ENCODE assay signal across 9 mouse cellular contexts in the genomic region with DNA sequence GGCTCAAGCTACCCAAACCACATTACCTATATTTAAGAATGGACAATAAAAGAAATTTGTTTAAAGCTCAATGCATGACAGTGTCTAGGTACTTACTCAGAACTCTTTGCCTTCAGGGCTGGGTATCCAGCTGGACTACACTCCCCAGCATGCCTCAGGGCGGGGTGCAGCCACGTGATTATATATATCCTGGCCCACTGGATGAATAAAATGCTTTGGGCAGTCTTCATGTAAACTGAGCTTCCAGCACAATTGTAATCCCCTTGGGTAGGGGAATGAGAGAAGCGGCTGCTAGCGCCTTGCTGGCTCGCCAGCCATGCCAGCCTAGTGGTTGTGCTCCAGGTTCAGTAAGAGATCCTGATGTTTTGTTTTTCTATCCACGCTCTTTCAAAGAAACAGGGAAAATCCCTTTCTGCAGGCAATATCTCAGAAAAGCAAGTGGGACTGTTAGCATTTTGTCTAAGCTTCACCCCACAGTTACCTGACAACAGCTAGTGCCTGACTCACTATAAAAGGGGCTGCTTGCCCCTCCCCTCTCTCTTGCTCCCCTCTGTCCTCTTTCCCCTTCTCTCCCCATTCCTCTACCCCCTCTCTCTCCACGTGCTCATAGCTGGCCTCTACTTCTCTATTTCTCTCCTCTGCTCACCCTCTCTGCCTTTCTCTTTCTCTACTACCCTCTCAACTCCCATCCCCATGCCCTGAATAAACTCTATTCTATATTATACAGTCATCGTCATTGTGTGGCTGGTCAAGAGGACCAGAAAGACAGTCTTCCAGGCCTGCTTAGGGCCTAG.
A peak's percentile ranks its signal among the peaks of the same experiment; 100 is the strongest.
DNase-seq lines count a peak whose midpoint lies in the region; ATAC-seq and TF ChIP-seq lines count a peak whose summit lies in the region.
"Had no signal": no experiment of that assay in that cellular context is flagged by ENCODE, and none has a peak within 500 bp of the region (broad histone marks: within the 10 kb centered on the region; RNA-seq: fewer than 3 reads in every experiment).

No protein-coding gene starts in this region.

- no peaks in the 10 kb centered on the region for H3K27me3 ChIP-seq in kidney, adult 2 months (replicated peaks; ENCODE audit: control insufficient read depth, insufficient read depth, low read length)
- H3K27me3 ChIP-seq in embryonic facial prominence, embryonic 12.5 days: no peaks in the 10 kb centered on the region
- H3K27me3 ChIP-seq in hindbrain, embryonic 12.5 days: no peaks in the 10 kb centered on the region
- no peaks in the 10 kb centered on the region for H3K27me3 ChIP-seq in midbrain, postnatal 0 days (ENCODE audit: insufficient read depth, low read length)
- H3K27me3 ChIP-seq: Patski had no signal

- no peak for TF ChIP-seq CTCF in kidney, adult 2 months (conservative IDR thresholded peaks at IDR 0.05; ENCODE audit: insufficient read depth, insufficient read length, low read depth, low read length)
- TF ChIP-seq CTCF in midbrain, postnatal 0 days (IDR thresholded peaks at IDR 0.05): no peak

- ATAC-seq in embryonic facial prominence, embryonic 12.5 days (ENCODE audit: insufficient number of reproducible peaks, insufficient read depth, low FRiP score, low TSS enrichment): peak; percentile 86
- ATAC-seq in hindbrain, embryonic 12.5 days (ENCODE audit: low FRiP score): peak; percentile 73
- ATAC-seq in midbrain, postnatal 0 days (ENCODE audit: low FRiP score): peak; percentile 72
- ATAC-seq: Patski had no signal

- DNase-seq in kidney, postnatal 4 days: peak; percentile 27 to 29
- DNase-seq in kidney, adult 2 months: no peak
- peak; percentile 50 for DNase-seq in midbrain, postnatal 0 days (ENCODE audit: low spot score)
- no peak for DNase-seq in spleen, adult 18-20 months
- DNase-seq in layer of hippocampus, adult 9-11 months: no peak
- DNase-seq: cerebellum, adult 11-12 months had no signal

- no peaks in the 10 kb centered on the region for H3K9me3 ChIP-seq in embryonic facial prominence, embryonic 12.5 days
- no peaks in the 10 kb centered on the region for H3K9me3 ChIP-seq in hindbrain, embryonic 12.5 days (replicated peaks)
- H3K9me3 ChIP-seq in midbrain, postnatal 0 days (ENCODE audit: low read length): no peaks in the 10 kb centered on the region

- no peaks in the 10 kb centered on the region for H3K36me3 ChIP-seq in kidney, adult 2 months (ENCODE audit: control insufficient read depth, insufficient read depth, low read length)
- H3K36me3 ChIP-seq in embryonic facial prominence, embryonic 12.5 days: no peaks in the 10 kb centered on the region
- no peaks in the 10 kb centered on the region for H3K36me3 ChIP-seq in hindbrain, embryonic 12.5 days
- no peaks in the 10 kb centered on the region for H3K36me3 ChIP-seq in midbrain, postnatal 0 days (ENCODE audit: insufficient read depth, low read length)

- no peak for TF ChIP-seq POLR2A in kidney, adult 2 months (IDR thresholded peaks at IDR 0.05; ENCODE audit: low read depth, low read length)

- no peaks in the 10 kb centered on the region for H3K4me1 ChIP-seq in kidney, adult 2 months (ENCODE audit: control insufficient read depth, insufficient read depth, low read length)
- H3K4me1 ChIP-seq in embryonic facial prominence, embryonic 12.5 days: 0 out of 2 replicates have a peak, but pooled peaks cover 16% of the 10 kb centered on the region
- peaks cover 5% of the 10 kb centered on the region; the same call in 1 of the 2 replicates for H3K4me1 ChIP-seq in hindbrain, embryonic 12.5 days
- no peaks in the 10 kb centered on the region for H3K4me1 ChIP-seq in midbrain, postnatal 0 days (ENCODE audit: insufficient read depth, low read length)

- peak overlapping the region; percentile 26; the same call in 1 of the 2 replicates for H3K4me2 ChIP-seq in embryonic facial prominence, embryonic 12.5 days (replicated peaks)
- H3K4me2 ChIP-seq in hindbrain, embryonic 12.5 days (replicated peaks): peak overlapping the region; percentile 27; the same call in 1 of the 2 replicates
- no peak overlapping the region for H3K4me2 ChIP-seq in midbrain, postnatal 0 days (ENCODE audit: low read depth, low read length, poor library complexity, severe bottlenecking)

- no peak overlapping the region for H3K9ac ChIP-seq in embryonic facial prominence, embryonic 12.5 days
- no peak overlapping the region for H3K9ac ChIP-seq in hindbrain, embryonic 12.5 days
- H3K9ac ChIP-seq in midbrain, postnatal 0 days (replicated peaks; ENCODE audit: low read length, poor library complexity, severe bottlenecking): no peak overlapping the region

- H3K4me3 ChIP-seq in kidney, adult 2 months (ENCODE audit: insufficient read depth, low read depth, low read length): no peak overlapping the region
- no peak overlapping the region for H3K4me3 ChIP-seq in embryonic facial prominence, embryonic 12.5 days
- H3K4me3 ChIP-seq in hindbrain, embryonic 12.5 days: no peak overlapping the region
- H3K4me3 ChIP-seq in midbrain, postnatal 0 days (ENCODE audit: low read depth, low read length): no peak overlapping the region

- WGBS in kidney, adult 2 months: 85% methylated on average over 8 of the region's 8 CpGs
- 52% methylated on average over 8 of the region's 8 CpGs for WGBS in embryonic facial prominence, embryonic 12.5 days
- 69% methylated on average over 8 of the region's 8 CpGs for WGBS in hindbrain, embryonic 12.5 days
- WGBS in midbrain, postnatal 0 days: 44% methylated on average over 8 of the region's 8 CpGs

- no peak overlapping the region for H3K27ac ChIP-seq in kidney, adult 2 months (ENCODE audit: insufficient read depth, low read depth, low read length)
- peak overlapping the region; percentile 32; the same call in 1 of the 2 replicates for H3K27ac ChIP-seq in embryonic facial prominence, embryonic 12.5 days
- H3K27ac ChIP-seq in hindbrain, embryonic 12.5 days: peak overlapping the region; percentile 35; the same call in 1 of the 2 replicates
- peak overlapping the region; percentile 51; the same call in 1 of the 2 replicates for H3K27ac ChIP-seq in midbrain, postnatal 0 days (ENCODE audit: low read depth, low read length)

Comparison
In these comparisons a context has a peak if more than half of its experiments do, and no peak if none do; other contexts are left out.
1. DNase-seq: peak in kidney, postnatal 4 days (2 of 2) and midbrain, postnatal 0 days (single experiment); none in kidney, adult 2 months (single experiment), spleen, adult 18-20 months (0 of 2) and layer of hippocampus, adult 9-11 months (single experiment).
2. Peak in every context shown above with its lines, with median percentiles within 50 percentile points of each other: ATAC-seq.